Comparison of ENCODE assay signal across 26 mouse cellular contexts in the genomic region with DNA sequence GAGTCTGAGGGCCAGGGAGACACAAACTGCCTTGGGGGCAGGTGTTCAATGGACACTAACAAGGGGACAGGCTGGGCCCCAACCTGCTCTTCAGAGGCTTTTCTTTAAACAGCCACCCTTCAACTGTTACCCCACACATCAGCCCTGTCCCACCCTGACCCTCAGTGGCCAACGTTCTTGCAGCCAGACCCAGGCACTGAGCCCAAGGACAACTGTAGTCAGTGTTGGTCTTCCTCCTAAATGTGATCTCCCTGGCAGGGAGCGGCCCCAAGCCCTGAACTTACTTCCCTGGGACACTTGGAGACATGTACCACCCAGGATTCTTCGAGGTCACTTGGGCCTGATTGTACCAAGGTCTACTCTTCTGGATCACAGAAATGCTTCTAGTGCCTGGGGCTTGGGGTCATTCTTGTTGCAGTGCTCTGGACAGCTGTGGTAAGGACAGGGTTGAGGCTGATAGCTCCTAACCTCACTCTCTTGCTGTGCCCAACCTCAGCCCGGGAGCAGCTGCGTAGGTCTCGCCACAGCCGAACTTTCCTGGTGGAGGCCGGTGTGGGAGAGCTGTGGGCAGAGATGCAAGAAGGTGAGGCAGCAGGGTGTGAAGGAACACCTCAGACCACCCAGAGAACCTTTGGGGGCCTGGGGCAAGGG. TPM values are rescaled to one million over a fixed set of nuclear protein-coding genes. Genes with fewer than 3 reads are reported as not detected.
A peak's percentile ranks its signal among the peaks of the same experiment; 100 is the strongest.
DNase-seq lines count a peak whose midpoint lies in the region; ATAC-seq and TF ChIP-seq lines count a peak whose summit lies in the region.
"Had no signal": no experiment of that assay in that cellular context is flagged by ENCODE, and none has a peak within 500 bp of the region (broad histone marks: within the 10 kb centered on the region; RNA-seq: fewer than 3 reads in every experiment).

No protein-coding gene starts in this region.

- peak overlapping the region; percentile 77 for H3K27ac ChIP-seq in heart, adult 2 months
- peak overlapping the region; percentile 68 for H3K27ac ChIP-seq in liver, embryonic 12.5 days
- H3K27ac ChIP-seq: embryonic facial prominence, embryonic 15.5 days; hindbrain, embryonic 12.5 days had no signal

- DNase-seq in heart, adult 2 months, result peak in 1 of 2 experiments; percentile 23
- no peak for DNase-seq in heart, postnatal 36 days
- no peak for DNase-seq in liver
- DNase-seq in testis, postnatal 10 days (ENCODE audit: low spot score), result peak; percentile 50
- no peak for DNase-seq in testis, postnatal 14 days (ENCODE audit: low spot score)
- DNase-seq: adrenal gland, postnatal 14 days; cerebellum, adult 2 months; cerebellum, postnatal 10 days; heart, postnatal 4 days had no signal

- TF ChIP-seq EP300 in heart, adult 2 months (IDR thresholded peaks at IDR 0.05; ENCODE audit: insufficient read depth, low read depth, low read length), result no peak

- peaks cover 26% of the 10 kb centered on the region for H3K4me1 ChIP-seq in heart, adult 2 months (ENCODE audit: control insufficient read depth, insufficient read depth, low read length)
- peaks cover 75% of the 10 kb centered on the region for H3K4me1 ChIP-seq in liver, embryonic 12.5 days

- intact Hi-C loops in heart, adult 2 months (cut with DNase I), result loop anchor here (2.0 kb wide), 1 partner anchor 17 kb away; no protein-coding TSS in a partner anchor
- intact Hi-C loops in heart, postnatal 36 days (cut with DNase I), result no loop called here

- no peak for TF ChIP-seq POLR2A in heart, adult 2 months (IDR thresholded peaks at IDR 0.05; ENCODE audit: insufficient read depth, low read depth, low read length)

- no peak for ATAC-seq in liver, embryonic 12.5 days
- ATAC-seq: activated CD4-positive, CD25-positive, alpha-beta regulatory T cell, adult 4 months; forebrain, embryonic 14.5 days; hindbrain, embryonic 16.5 days; inflammation-experienced regulatory T-cells, adult 6 months; Patski had no signal

- no peaks in the 10 kb centered on the region for H3K9me3 ChIP-seq in liver, embryonic 12.5 days (replicated peaks)
- H3K9me3 ChIP-seq: embryonic facial prominence, embryonic 15.5 days; forebrain, embryonic 10.5 days; heart, embryonic 15.5 days; hindbrain, embryonic 12.5 days had no signal

- H3K4me2 ChIP-seq in liver, embryonic 12.5 days, result no peak overlapping the region
- H3K4me2 ChIP-seq: embryonic facial prominence, embryonic 15.5 days; heart, embryonic 15.5 days; hindbrain, embryonic 12.5 days had no signal

- H3K4me3 ChIP-seq in heart, adult 2 months, result no peak overlapping the region
- H3K4me3 ChIP-seq in liver, embryonic 12.5 days, result no peak overlapping the region
- H3K4me3 ChIP-seq: embryonic facial prominence, embryonic 15.5 days; erythroblast, embryonic 14.5 days; forebrain, embryonic 10.5 days; heart, embryonic 15.5 days; hindbrain, embryonic 12.5 days had no signal

- H3K36me3 ChIP-seq in heart, adult 2 months (ENCODE audit: control insufficient read depth, insufficient read depth, low read length), result peaks cover 23% of the 10 kb centered on the region
- H3K36me3 ChIP-seq in liver, embryonic 12.5 days, result peaks cover 82% of the 10 kb centered on the region

- H3K9ac ChIP-seq in heart, adult 2 months (ENCODE audit: low read depth, low read length), result peak overlapping the region; percentile 4; the same call in 1 of the 2 replicates
- H3K9ac ChIP-seq in liver, embryonic 12.5 days, result no peak overlapping the region
- H3K9ac ChIP-seq: embryonic facial prominence, embryonic 15.5 days; heart, embryonic 15.5 days; hindbrain, embryonic 12.5 days had no signal

- H3K27me3 ChIP-seq in heart, adult 2 months (ENCODE audit: control insufficient read depth, insufficient read depth, low read length), result no peaks in the 10 kb centered on the region
- no peaks in the 10 kb centered on the region for H3K27me3 ChIP-seq in liver, embryonic 12.5 days (replicated peaks)
- H3K27me3 ChIP-seq: CH12.LX; embryonic facial prominence, embryonic 15.5 days; heart, embryonic 15.5 days; hindbrain, embryonic 12.5 days; Patski had no signal

- H3K79me2 ChIP-seq in heart, adult 2 months (replicated peaks; ENCODE audit: control insufficient read depth, insufficient read depth, low read length), result no peaks in the 10 kb centered on the region

- WGBS in heart, adult 2 months, result 77% methylated on average over 8 of the region's 8 CpGs
- WGBS in liver, embryonic 12.5 days (ENCODE audit: insufficient replicate concordance), result 89% methylated on average over 8 of the region's 8 CpGs

- no peak for TF ChIP-seq CTCF in heart, adult 2 months (IDR thresholded peaks at IDR 0.05)

RNA-seq across cellular contexts. Expression of gene Gm11037, which starts 8.2 kb away (rescaled TPM):
- total RNA-seq in heart, adult 2 months (2021), result not detected
- not detected in 2 replicates for polyA plus RNA-seq in heart, adult 2 months (2012; rRNA removed)
- not detected for total RNA-seq in heart, postnatal 36 days (2021)
- polyA plus RNA-seq in liver, embryonic 12.5 days (2016; fragmentation: Nextera tagmentation; extraction: Ambion mirVana), result not detected in 2 replicates
- total RNA-seq: adrenal gland, adult 18-20 months; adrenal gland, postnatal 14 days; CH12.LX; gastrocnemius, adult 8-10 months; gastrocnemius, postnatal 4 days; heart, adult 8-10 months; heart, postnatal 4 days had no signal
- polyA plus RNA-seq: activated CD4-positive, CD25-positive, alpha-beta regulatory T cell, adult 4 months; cerebellum, adult 2 months; embryonic facial prominence, embryonic 11.5 days; embryonic facial prominence, embryonic 15.5 days; erythroblast, embryonic 14.5 days; forebrain, embryonic 10.5 days; forebrain, embryonic 14.5 days; heart, embryonic 15.5 days; hindbrain, embryonic 12.5 days; hindbrain, embryonic 16.5 days; inflammation-experienced regulatory T-cells, adult 6 months; Patski had no signal

RNA-seq across cellular contexts. Expression of gene Hspa12b, which starts 14.4 kb away (rescaled TPM):
- total RNA-seq in heart, adult 2 months (2021), result 10 to 100 TPM; 29.7 to 31.4 TPM
- 21.9 and 27.8 TPM in 2 replicates for polyA plus RNA-seq in heart, adult 2 months (2012; rRNA removed)
- total RNA-seq in heart, postnatal 36 days (2021), result 10 to 100 TPM; 32.1 to 44.1 TPM
- 4.2 TPM in 2 replicates for polyA plus RNA-seq in liver, embryonic 12.5 days (2016; fragmentation: Nextera tagmentation; extraction: Ambion mirVana)

RNA-seq across cellular contexts. Expression of gene 1700037H04Rik, which starts 18.4 kb away (rescaled TPM):
- 10 to 100 TPM in 1 of 2 experiments, 1 to 10 TPM in 1; 9.8 to 11.3 TPM for total RNA-seq in heart, adult 2 months (2021)
- 33.6 and 48.9 TPM in 2 replicates for polyA plus RNA-seq in heart, adult 2 months (2012; rRNA removed)
- 10 to 100 TPM in 1 of 2 experiments, 1 to 10 TPM in 1; 9.7 to 12.8 TPM for total RNA-seq in heart, postnatal 36 days (2021)
- 131 and 141 TPM in 2 replicates for polyA plus RNA-seq in liver, embryonic 12.5 days (2016; fragmentation: Nextera tagmentation; extraction: Ambion mirVana)

RNA-seq across cellular contexts. Expression of gene Cenpb, which starts 38.4 kb away (rescaled TPM):
- 10 to 100 TPM; 71.9 to 92.6 TPM for total RNA-seq in heart, adult 2 months (2021)
- 57.1 and 58.5 TPM in 2 replicates for polyA plus RNA-seq in heart, adult 2 months (2012; rRNA removed)
- total RNA-seq in heart, postnatal 36 days (2021), result 10 to 100 TPM; 85.1 to 86.2 TPM
- polyA plus RNA-seq in liver, embryonic 12.5 days (2016; fragmentation: Nextera tagmentation; extraction: Ambion mirVana), result 5.9 and 6.5 TPM in 2 replicates

RNA-seq across cellular contexts. Expression of gene Cdc25b, which starts 45.3 kb away (rescaled TPM):
- 10 to 100 TPM in 1 of 2 experiments, 1 to 10 TPM in 1; 4.3 to 10.3 TPM for total RNA-seq in heart, adult 2 months (2021)
- 9.8 and 12.5 TPM in 2 replicates for polyA plus RNA-seq in heart, adult 2 months (2012; rRNA removed)
- total RNA-seq in heart, postnatal 36 days (2021), result 1 to 10 TPM; 6.1 to 7.0 TPM
- 172 and 182 TPM in 2 replicates for polyA plus RNA-seq in liver, embryonic 12.5 days (2016; fragmentation: Nextera tagmentation; extraction: Ambion mirVana)
